Mouse (Mus musculus) heart, postnatal 0 days (tissue): ENCODE measurements around the gene Ncoa4.

Experiments
- CTCF ChIP-seq: IDR thresholded peaks from 2 replicates; pipeline ENCODE4 v1.5.1; 2016; ENCODE audit warnings: antibody characterized with exemption, control low read depth, low read depth
- EP300 ChIP-seq: IDR thresholded peaks from 2 replicates; pipeline ENCODE4 v1.6.1; 2016; ENCODE audit warnings: antibody characterized with exemption, low read depth

- TF ChIP-seq EP300, result no peak
- no peak for TF ChIP-seq CTCF
These were observed 4.9 kb upstream of the Ncoa4 start for GRCm38 (mm10) chr14:32154758-32155157.
